In the genomic region with DNA sequence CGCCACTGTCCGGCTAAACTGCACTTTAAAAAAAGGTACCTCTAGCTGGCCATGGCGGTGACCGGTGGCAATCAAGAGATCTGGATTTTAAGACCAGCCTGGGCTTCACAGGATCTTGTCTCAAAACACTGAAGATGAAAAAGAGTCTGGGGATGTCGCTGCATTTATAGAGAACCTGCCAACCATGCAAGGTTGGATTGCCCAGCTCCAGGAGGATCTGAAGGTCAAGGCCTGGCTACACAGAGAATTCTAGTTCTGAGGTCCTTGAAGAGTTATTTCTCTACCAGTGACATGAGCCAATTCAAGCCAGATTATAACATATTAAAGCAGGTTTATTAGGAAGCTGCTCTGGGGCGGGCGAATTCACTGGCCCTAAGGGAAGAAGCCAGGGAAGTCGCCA, we compare ENCODE assay signal across 25 mouse cellular contexts. TPM values are rescaled to one million over a fixed set of nuclear protein-coding genes. Genes with fewer than 3 reads are reported as not detected.
DNase-seq lines count a peak whose midpoint lies in the region; ATAC-seq and TF ChIP-seq lines count a peak whose summit lies in the region.
"Had no signal": no experiment of that assay in that cellular context is flagged by ENCODE, and none has a peak within 500 bp of the region (broad histone marks: within the 10 kb centered on the region; RNA-seq: fewer than 3 reads in every experiment).

No protein-coding gene starts in this region.

- no peak overlapping the region for H3K4me2 ChIP-seq in heart, embryonic 12.5 days
- H3K4me2 ChIP-seq: embryonic facial prominence, embryonic 12.5 days; embryonic facial prominence, embryonic 15.5 days; forebrain, embryonic 12.5 days; forebrain, embryonic 15.5 days; heart, embryonic 11.5 days; heart, embryonic 15.5 days; hindbrain, embryonic 14.5 days; kidney, embryonic 15.5 days had no signal

- TF ChIP-seq POLR2A in ES-Bruce4 (IDR thresholded peaks at IDR 0.05; ENCODE audit: insufficient read depth, low read length) = no peak

- H3K4me1 ChIP-seq in heart, embryonic 12.5 days (replicated peaks) = peaks cover 10% of the 10 kb centered on the region
- peaks cover 79% of the 10 kb centered on the region for H3K4me1 ChIP-seq in E14TG2a.4 (replicated peaks; ENCODE audit: low read depth, low read length)
- H3K4me1 ChIP-seq in ES-Bruce4 (ENCODE audit: control insufficient read depth, insufficient read depth, low read length) = peaks cover 11% of the 10 kb centered on the region

- H3K4me3 ChIP-seq in heart, embryonic 12.5 days = no peak overlapping the region
- H3K4me3 ChIP-seq in E14TG2a.4 (replicated peaks; ENCODE audit: low read length) = peak overlapping the region; percentile 46
- peak overlapping the region; percentile 23 for H3K4me3 ChIP-seq in ES-Bruce4 (ENCODE audit: low read depth, low read length)
- H3K4me3 ChIP-seq: embryonic facial prominence, embryonic 12.5 days; embryonic facial prominence, embryonic 15.5 days; forebrain, embryonic 12.5 days; forebrain, embryonic 15.5 days; heart, embryonic 15.5 days; kidney, embryonic 15.5 days had no signal

- peak; percentile 47 for DNase-seq in adrenal gland, postnatal 14 days
- DNase-seq in adrenal gland, adult 18-20 months (ENCODE audit: low spot score in 2 of 2) = no peak
- peak; percentile 81 for DNase-seq in heart, adult 11 months
- DNase-seq: cerebellum, adult 18-20 months; cerebellum, adult 9-10 months; cerebellum, postnatal 25 days; gastrocnemius, postnatal 10 days; gastrocnemius, postnatal 36 days; heart, postnatal 10 days; heart, postnatal 36 days; kidney, adult 2 months had no signal

- no peak overlapping the region for H3K27ac ChIP-seq in heart, embryonic 12.5 days (ENCODE audit: poor library complexity, severe bottlenecking)
- peak overlapping the region; percentile 94 for H3K27ac ChIP-seq in ES-Bruce4 (ENCODE audit: insufficient read depth, low read length)
- H3K27ac ChIP-seq: embryonic facial prominence, embryonic 12.5 days; embryonic facial prominence, embryonic 15.5 days; forebrain, embryonic 12.5 days; forebrain, embryonic 15.5 days; heart, embryonic 15.5 days; hindbrain, embryonic 14.5 days; kidney, embryonic 15.5 days had no signal

- no peaks in the 10 kb centered on the region for H3K9me3 ChIP-seq in heart, embryonic 12.5 days (replicated peaks)
- H3K9me3 ChIP-seq in E14TG2a.4 (ENCODE audit: low read length) (no peaks in the 10 kb centered on the region), ES-Bruce4 (replicated peaks; ENCODE audit: control insufficient read depth, insufficient read depth, low read length, poor library complexity, severe bottlenecking) (no peaks in the 10 kb centered on the region)
- H3K9me3 ChIP-seq: embryonic facial prominence, embryonic 12.5 days; embryonic facial prominence, embryonic 15.5 days; forebrain, embryonic 12.5 days; forebrain, embryonic 15.5 days; heart, embryonic 15.5 days; kidney, embryonic 15.5 days had no signal

- no peak for TF ChIP-seq CTCF in E14TG2a.4 (conservative IDR thresholded peaks at IDR 0.05; ENCODE audit: low read length)
- no peak for TF ChIP-seq CTCF in ES-Bruce4 (IDR thresholded peaks at IDR 0.05; ENCODE audit: low read depth, low read length)

- 75% methylated on average over 8 of the region's 8 CpGs for WGBS in heart, embryonic 12.5 days

- ATAC-seq in heart, embryonic 12.5 days (ENCODE audit: insufficient number of reproducible peaks, low FRiP score) = no peak
- ATAC-seq in megakaryocyte, adult 5-6 weeks (ENCODE audit: poor library complexity, severe bottlenecking) = no peak
- ATAC-seq: CD4-positive, CD25-positive, alpha-beta regulatory T cell, adult 4 months; forebrain, embryonic 15.5 days; intestine, postnatal 0 days had no signal

- no peaks in the 10 kb centered on the region for H3K36me3 ChIP-seq in heart, embryonic 12.5 days
- H3K36me3 ChIP-seq in E14TG2a.4 (ENCODE audit: insufficient read depth, low read length) (no peaks in the 10 kb centered on the region), ES-Bruce4 (ENCODE audit: control insufficient read depth, insufficient read depth, low read length, poor library complexity, severe bottlenecking) (no peaks in the 10 kb centered on the region)
- H3K36me3 ChIP-seq: embryonic facial prominence, embryonic 12.5 days; embryonic facial prominence, embryonic 15.5 days; forebrain, embryonic 12.5 days; forebrain, embryonic 15.5 days; heart, embryonic 15.5 days; kidney, embryonic 15.5 days had no signal

- 0 out of 2 replicates have a peak, but pooled peaks cover 7% of the 10 kb centered on the region for H3K27me3 ChIP-seq in heart, embryonic 12.5 days (replicated peaks)
- H3K27me3 ChIP-seq in E14TG2a.4 (ENCODE audit: insufficient read depth, low read length) = no peaks in the 10 kb centered on the region
- H3K27me3 ChIP-seq in ES-Bruce4 (ENCODE audit: control insufficient read depth, insufficient read depth, low read length, poor library complexity, severe bottlenecking) = no peaks in the 10 kb centered on the region
- H3K27me3 ChIP-seq: embryonic facial prominence, embryonic 12.5 days; embryonic facial prominence, embryonic 15.5 days; forebrain, embryonic 12.5 days; forebrain, embryonic 15.5 days; heart, embryonic 15.5 days; kidney, embryonic 15.5 days had no signal

- no peak for TF ChIP-seq EP300 in ES-Bruce4 (IDR thresholded peaks at IDR 0.05; ENCODE audit: insufficient read depth, low read depth, low read length)

- H3K9ac ChIP-seq in heart, embryonic 12.5 days = no peak overlapping the region
- peak overlapping the region; percentile 52 for H3K9ac ChIP-seq in ES-Bruce4 (ENCODE audit: low read depth, poor library complexity, severe bottlenecking)
- H3K9ac ChIP-seq: embryonic facial prominence, embryonic 12.5 days; embryonic facial prominence, embryonic 15.5 days; forebrain, embryonic 12.5 days; forebrain, embryonic 15.5 days; heart, embryonic 15.5 days; hindbrain, embryonic 14.5 days; kidney, embryonic 15.5 days had no signal

RNA-seq across cellular contexts. Expression of gene Txnrd1, which starts 24.9 kb away (rescaled TPM):
- total RNA-seq in adrenal gland, postnatal 14 days (2021) = 106 and 115 TPM in 2 replicates
- total RNA-seq in adrenal gland, adult 18-20 months (2021) = 100 to 1,000 TPM in 1 of 2 experiments, 10 to 100 TPM in 1; 86.4 to 142 TPM
- polyA plus RNA-seq in heart, embryonic 12.5 days (2016; fragmentation: Nextera tagmentation; extraction: Ambion mirVana) = 90.9 and 92.6 TPM in 2 replicates
- 260 and 284 TPM in 2 replicates for polyA plus RNA-seq in ES-Bruce4 (2011; ENCODE audit: insufficient read depth, insufficient read length, low read depth, missing spikeins)
- total RNA-seq in megakaryocyte, adult 5-6 weeks (2015) = 26.2 and 29.6 TPM in 2 replicates
- 59.5 and 73.9 TPM in 2 replicates for total RNA-seq in megakaryocyte, adult 5-6 weeks (2017)

RNA-seq across cellular contexts. Expression of gene Nfyb, which starts 44.9 kb away (rescaled TPM):
- 20.3 and 25.2 TPM in 2 replicates for total RNA-seq in adrenal gland, postnatal 14 days (2021)
- 10 to 100 TPM; 15.7 to 17.5 TPM for total RNA-seq in adrenal gland, adult 18-20 months (2021)
- 28.1 and 29.3 TPM in 2 replicates for polyA plus RNA-seq in heart, embryonic 12.5 days (2016; fragmentation: Nextera tagmentation; extraction: Ambion mirVana)
- polyA plus RNA-seq in ES-Bruce4 (2011; ENCODE audit: insufficient read depth, insufficient read length, low read depth, missing spikeins) = 101 and 114 TPM in 2 replicates
- total RNA-seq in megakaryocyte, adult 5-6 weeks (2015) = 34.9 and 48.3 TPM in 2 replicates
- 71.7 and 77.4 TPM in 2 replicates for total RNA-seq in megakaryocyte, adult 5-6 weeks (2017)

RNA-seq across cellular contexts. Expression of gene Eid3, which starts 57.5 kb away (rescaled TPM):
- 2.3 and 3.0 TPM in 2 replicates for total RNA-seq in adrenal gland, postnatal 14 days (2021)
- total RNA-seq in adrenal gland, adult 18-20 months (2021) = 1 to 10 TPM; 1.4 to 2.0 TPM
- 0.31 and 0.39 TPM in 2 replicates for polyA plus RNA-seq in heart, embryonic 12.5 days (2016; fragmentation: Nextera tagmentation; extraction: Ambion mirVana)
- polyA plus RNA-seq in ES-Bruce4 (2011; ENCODE audit: insufficient read depth, insufficient read length, low read depth, missing spikeins) = 12.7 and 13.9 TPM in 2 replicates
- total RNA-seq in megakaryocyte, adult 5-6 weeks (2015) = 0.25 and 2.7 TPM in 2 replicates
- 1.8 and 3.6 TPM in 2 replicates for total RNA-seq in megakaryocyte, adult 5-6 weeks (2017)

Comparison
In these comparisons a context has a peak if more than half of its experiments do, and no peak if none do; other contexts are left out.
1. DNase-seq: peak in adrenal gland, postnatal 14 days (single experiment) and heart, adult 11 months (single experiment); none in adrenal gland, adult 18-20 months (0 of 2).